Mouse (Mus musculus) E14TG2a.4 (cell line): ENCODE measurements around the gene Ptger3.

Experiments used
- CTCF ChIP-seq: conservative IDR thresholded peaks from 2 replicates; pipeline ENCODE4 v1.5.1; 2014; ENCODE audit warnings: low read length
- NANOG ChIP-seq: IDR thresholded peaks from 2 replicates; pipeline ENCODE4 v1.6.1; 2014; ENCODE audit warnings: borderline replicate concordance, low read length, mixed read lengths
- POU5F1 ChIP-seq: IDR thresholded peaks from 2 replicates; pipeline ENCODE4 v1.6.1; 2014; ENCODE audit warnings: low read length, borderline replicate concordance

DNA sequence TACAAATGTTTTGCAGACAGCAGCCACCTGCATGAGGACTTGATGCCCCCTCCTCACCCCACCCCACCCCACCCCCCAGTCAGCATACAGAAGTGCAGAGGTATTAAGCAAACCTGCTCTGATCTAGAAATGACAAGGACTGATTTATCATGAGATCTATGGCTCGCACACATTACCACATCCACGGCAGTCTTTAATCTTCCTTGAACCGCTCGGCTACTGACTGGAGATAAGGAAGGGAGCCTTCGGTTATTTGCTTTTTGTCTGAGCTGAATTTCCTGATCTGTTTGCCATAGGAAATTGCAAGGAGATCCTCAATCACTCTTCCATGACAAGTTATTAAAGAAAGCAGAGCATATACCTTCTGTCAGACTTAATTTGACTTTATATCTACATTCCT, 64.0 kb downstream of the Ptger3 start:
- TF ChIP-seq CTCF (no peak), NANOG (no peak), POU5F1 (no peak)
